Mouse (Mus musculus) megakaryocyte, embryonic 14.5 days (primary cell): ENCODE data around the gene Olfm2. TPM values are rescaled to one million over a fixed set of nuclear protein-coding genes. Genes with fewer than 3 reads are reported as not detected.

Experiments used
- H3K27me3 ChIP-seq: replicated peaks from 2 replicates; pipeline ENCODE3; 2012; ENCODE audit warnings: inconsistent platforms
- H3K36me3 ChIP-seq: replicated peaks from 2 replicates; pipeline ENCODE3; 2012; ENCODE audit warnings: low read length, inconsistent platforms, mixed read lengths
- H3K4me1 ChIP-seq: 2 replicates; pipeline ENCODE4 v1.6.1; 2012; ENCODE audit warnings: inconsistent platforms
- H3K4me3 ChIP-seq: replicated peaks from 2 replicates; pipeline ENCODE3; 2012; ENCODE audit warnings: moderate library complexity, mild to moderate bottlenecking, inconsistent platforms
- H3K9me3 ChIP-seq: 2 replicates; pipeline ENCODE4 v1.6.1; 2012; ENCODE audit warnings: inconsistent platforms
- FLI1 ChIP-seq: IDR thresholded peaks from 2 replicates; pipeline ENCODE4 v1.6.1; 2012; ENCODE audit warnings: low read length, inconsistent platforms, mixed read lengths
- GATA1 ChIP-seq: IDR thresholded peaks from 3 replicates; pipeline ENCODE4 v1.6.1; 2012; ENCODE audit warnings: mixed read lengths, low read length, inconsistent platforms, borderline replicate concordance
- polyA plus RNA-seq: library from polyadenylated mRNA; stranded (reverse); fragments of >175 nt; gene quantifications from 2 replicates; pipeline ENCODE4 v1.2.3, GENCODE M21; 2012; ENCODE audit warnings: low replicate concordance; ENCODE audit not compliant: insufficient read depth

Gene Olfm2
- polyA plus RNA-seq, 1 experiment, result 0.16 TPM

- Histone ChIP-seq H3K4me1 (no peaks in the 10 kb centered on the region), H3K4me3 (no peak overlapping the region), H3K36me3 (no peaks in the 10 kb centered on the region), H3K9me3 (peaks cover 6% of the 10 kb centered on the region; the same call in 1 of the 2 replicates), H3K27me3 (peaks cover 15% of the 10 kb centered on the region)
- TF ChIP-seq FLI1 (no peak), GATA1 (no peak)
Observed at GRCm38 (mm10) chr9:20685081-20685861, 60.9 kb downstream of the Olfm2 start.

DNA sequence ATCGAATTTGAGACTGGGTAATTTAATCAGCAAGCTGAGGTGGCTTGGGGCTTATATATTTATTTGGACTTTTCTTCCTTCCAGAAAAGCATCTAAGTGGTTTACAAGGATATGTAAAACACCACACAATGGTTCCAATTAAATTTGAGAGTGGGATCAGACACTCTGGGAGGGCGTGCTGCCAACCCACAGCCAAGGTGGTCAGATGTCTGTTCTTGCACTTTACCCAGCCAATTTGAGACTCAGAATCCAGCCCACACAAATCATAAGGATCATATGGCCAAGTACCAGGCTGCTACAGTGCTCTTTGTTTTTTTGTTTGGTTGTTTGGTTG is 63.8 kb downstream of the Olfm2 start:
- TF ChIP-seq GATA1, result no peak
- TF ChIP-seq FLI1, result no peak
- Histone ChIP-seq H3K36me3 (no peaks in the 10 kb centered on the region), H3K27me3 (peaks cover 5% of the 10 kb centered on the region), H3K4me3 (no peak overlapping the region), H3K4me1 (peaks cover 15% of the 10 kb centered on the region), H3K9me3 (peaks cover 6% of the 10 kb centered on the region; the same call in 1 of the 2 replicates)

DNA sequence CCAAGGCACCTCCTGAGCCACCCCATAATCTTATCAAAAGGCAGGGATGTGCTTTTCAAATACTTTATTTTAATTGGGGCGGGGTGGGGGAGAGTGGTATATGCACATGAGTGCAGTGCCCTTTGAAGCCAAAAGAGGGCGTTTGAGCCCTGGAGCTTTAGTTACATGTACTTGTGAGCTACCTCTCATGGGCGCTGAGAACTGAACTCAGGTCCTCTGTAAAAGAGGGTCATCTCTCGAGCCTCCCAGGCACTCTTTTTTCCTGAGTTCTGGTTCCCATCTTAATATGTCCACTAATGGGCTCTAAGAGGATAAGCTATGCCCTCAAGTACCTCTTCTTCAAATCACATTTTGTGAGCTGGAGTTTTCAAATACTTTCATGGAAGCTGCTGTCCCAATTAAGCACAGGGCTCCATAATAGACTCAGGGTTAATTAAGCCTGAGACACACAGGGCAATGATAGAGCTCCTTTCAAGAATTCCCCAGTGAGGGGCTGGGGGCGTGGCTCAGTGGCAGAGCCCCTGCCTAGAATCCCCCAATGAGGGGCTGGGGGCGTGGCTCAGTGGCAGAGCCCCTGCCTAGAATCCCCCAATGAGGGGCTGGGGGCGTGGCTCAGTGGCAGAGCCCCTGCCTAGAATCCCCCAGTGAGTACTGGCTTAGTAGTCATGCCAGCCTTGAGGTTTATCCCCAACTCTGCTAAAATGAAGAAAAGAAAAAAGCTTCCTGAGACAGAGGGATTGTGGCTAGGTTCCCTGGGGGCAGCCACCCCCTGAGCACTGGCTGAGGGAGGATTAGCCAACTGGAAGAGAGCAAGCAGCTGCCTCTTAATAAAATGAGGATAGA is 64.4 kb downstream of the Olfm2 start:
- H3K4me3 ChIP-seq, result no peak overlapping the region
- no peak for TF ChIP-seq GATA1
- no peak for TF ChIP-seq FLI1
- H3K9me3 ChIP-seq, result peaks cover 6% of the 10 kb centered on the region; the same call in 1 of the 2 replicates
- H3K4me1 ChIP-seq, result peaks cover 15% of the 10 kb centered on the region
- H3K27me3 ChIP-seq, result peaks cover 11% of the 10 kb centered on the region
- H3K36me3 ChIP-seq, result no peaks in the 10 kb centered on the region

DNA sequence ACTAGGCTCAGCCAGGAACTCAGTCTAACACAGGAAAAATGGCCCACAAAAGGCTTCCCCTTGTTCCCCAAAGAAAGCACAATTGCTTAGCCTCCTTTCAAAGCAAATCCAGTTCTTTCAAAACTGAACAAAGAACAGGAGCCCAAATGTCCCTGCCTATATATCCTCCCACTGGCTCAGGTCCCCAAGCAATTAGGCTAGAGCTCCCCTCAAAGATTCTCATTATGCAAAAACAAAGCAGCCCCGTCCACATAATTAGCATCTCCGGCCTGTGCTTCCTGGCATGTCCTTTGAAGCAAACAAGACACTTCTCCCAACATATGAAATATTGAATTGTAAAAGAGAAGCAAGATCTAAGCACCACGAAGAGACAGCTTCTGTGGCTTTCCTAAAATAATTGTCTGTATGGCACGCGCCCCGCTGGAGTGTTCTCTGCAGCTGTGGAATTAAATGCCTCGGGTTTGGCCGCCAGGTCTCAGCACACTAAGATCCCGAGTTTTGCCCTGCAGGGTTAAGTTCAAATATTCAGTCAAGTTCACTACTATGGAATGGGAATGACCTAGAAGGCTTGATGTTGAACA is 65.7 kb downstream of the Olfm2 start:
- Histone ChIP-seq H3K4me1 (peaks cover 18% of the 10 kb centered on the region), H3K27me3 (peaks cover 18% of the 10 kb centered on the region), H3K9me3 (peaks cover 6% of the 10 kb centered on the region; the same call in 1 of the 2 replicates), H3K4me3 (no peak overlapping the region), H3K36me3 (no peaks in the 10 kb centered on the region)
- no peak for TF ChIP-seq FLI1
- TF ChIP-seq GATA1, result no peak

DNA sequence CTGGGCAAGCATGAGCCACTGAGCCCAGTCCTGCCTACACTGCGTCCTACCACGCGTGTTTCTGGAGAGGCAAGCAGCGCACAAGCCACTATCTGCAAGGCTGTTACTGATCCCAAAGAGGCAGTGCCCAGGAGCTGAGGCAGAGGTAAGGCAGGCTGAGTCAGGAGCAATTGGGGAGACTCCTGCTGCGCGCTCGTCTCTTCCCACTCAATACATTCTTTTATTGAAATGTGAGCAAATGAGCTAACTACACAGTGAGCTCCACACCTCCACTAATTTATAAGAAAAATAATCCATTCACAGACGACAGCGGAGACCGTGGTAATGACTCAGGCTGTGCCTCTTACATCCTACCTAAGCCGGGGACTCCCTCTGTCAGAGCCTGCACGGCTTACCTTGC is 68.3 kb downstream of the Olfm2 start:
- peaks cover 6% of the 10 kb centered on the region; the same call in 1 of the 2 replicates for H3K9me3 ChIP-seq
- TF ChIP-seq FLI1 (no peak), GATA1 (no peak)
- H3K4me1 ChIP-seq, result peaks cover 20% of the 10 kb centered on the region

GRCm38 (mm10) chr9:20672047-20672446 is 74.1 kb downstream of the Olfm2 start:
- TF ChIP-seq GATA1, result no peak
- no peak for TF ChIP-seq FLI1
- H3K4me1 ChIP-seq, result peaks cover 12% of the 10 kb centered on the region
- no peak overlapping the region for H3K4me3 ChIP-seq
- no peaks in the 10 kb centered on the region for H3K9me3 ChIP-seq
- peaks cover 38% of the 10 kb centered on the region for H3K27me3 ChIP-seq
- H3K36me3 ChIP-seq, result no peaks in the 10 kb centered on the region

More for the DNA sequence above, 68.3 kb downstream of the Olfm2 start:
- no peaks in the 10 kb centered on the region for H3K36me3 ChIP-seq
- peaks cover 32% of the 10 kb centered on the region for H3K27me3 ChIP-seq
- no peak overlapping the region for H3K4me3 ChIP-seq

DNA sequence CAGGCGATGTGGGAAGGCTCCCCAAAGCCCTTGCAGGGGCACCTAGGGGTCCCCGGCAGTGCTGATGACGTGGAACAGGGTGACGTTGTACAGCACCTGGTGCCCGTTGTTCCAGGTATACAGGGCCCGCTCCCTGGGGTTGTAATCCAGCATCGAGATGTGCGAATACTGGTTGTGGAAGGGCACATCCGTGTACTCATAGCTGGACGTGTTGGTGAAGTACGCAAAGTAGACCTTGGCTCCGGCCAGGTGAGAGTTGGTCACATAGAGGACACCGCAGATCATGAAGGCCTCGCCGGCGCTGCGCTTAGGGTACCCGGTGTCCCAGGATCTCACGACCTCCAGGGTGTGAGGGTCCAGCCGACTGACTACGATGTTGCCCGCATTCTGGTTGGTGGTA is 78.1 kb downstream of the Olfm2 start:
- no peaks in the 10 kb centered on the region for H3K9me3 ChIP-seq
- peaks cover 23% of the 10 kb centered on the region for H3K4me1 ChIP-seq
- TF ChIP-seq FLI1, result no peak
- no peak for TF ChIP-seq GATA1
- H3K27me3 ChIP-seq, result peaks cover 15% of the 10 kb centered on the region
- peaks cover 29% of the 10 kb centered on the region for H3K36me3 ChIP-seq
- no peak overlapping the region for H3K4me3 ChIP-seq

GRCm38 (mm10) chr9:20666510-20667034 is 79.6 kb downstream of the Olfm2 start:
- Histone ChIP-seq H3K27me3 (peaks cover 7% of the 10 kb centered on the region), H3K36me3 (peaks cover 44% of the 10 kb centered on the region), H3K9me3 (no peaks in the 10 kb centered on the region), H3K4me1 (peaks cover 24% of the 10 kb centered on the region), H3K4me3 (no peak overlapping the region)
- TF ChIP-seq FLI1, result no peak
- TF ChIP-seq GATA1, result no peak

DNA sequence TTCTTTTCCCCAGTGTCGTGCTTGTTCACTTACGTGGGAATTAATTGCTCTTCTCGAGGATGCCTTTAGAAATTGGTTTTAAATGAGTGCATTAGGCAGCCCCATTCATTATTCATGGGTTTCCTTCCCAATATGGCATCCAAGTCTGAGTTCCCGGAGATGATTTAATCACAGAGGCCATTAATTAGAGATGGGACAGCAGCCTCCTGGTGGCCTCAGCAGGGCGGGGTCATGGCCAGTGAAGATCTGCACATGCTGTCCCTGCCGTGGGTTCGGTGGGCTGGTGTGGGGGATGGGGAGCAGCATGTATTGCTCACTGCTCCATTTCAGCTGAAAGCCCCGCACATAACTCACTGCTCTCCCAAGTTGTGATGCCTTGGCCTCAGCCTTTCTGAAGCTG is 80.2 kb downstream of the Olfm2 start:
- no peaks in the 10 kb centered on the region for H3K9me3 ChIP-seq
- H3K4me1 ChIP-seq, result peaks cover 26% of the 10 kb centered on the region
- peaks cover 50% of the 10 kb centered on the region for H3K36me3 ChIP-seq
- no peak overlapping the region for H3K4me3 ChIP-seq
- no peak for TF ChIP-seq FLI1
- TF ChIP-seq GATA1, result no peak
- H3K27me3 ChIP-seq, result peaks cover 4% of the 10 kb centered on the region
